Comparison of ENCODE assay signal across 11 mouse cellular contexts in genomic region chr6:51880778-51881177, GRCm38 (mm10).
A peak's percentile ranks its signal among the peaks of the same experiment; 100 is the strongest.
DNase-seq lines count a peak whose midpoint lies in the region; ATAC-seq and TF ChIP-seq lines count a peak whose summit lies in the region.
"Had no signal": no experiment of that assay in that cellular context is flagged by ENCODE, and none has a peak within 500 bp of the region (broad histone marks: within the 10 kb centered on the region; RNA-seq: fewer than 3 reads in every experiment).

No protein-coding gene starts in this region.

- TF ChIP-seq POLR2A in lung, adult 2 months (IDR thresholded peaks at IDR 0.05; ENCODE audit: borderline replicate concordance, extremely low read depth, low read depth, low read length) = no peak

- no peak overlapping the region for H3K9ac ChIP-seq in heart, embryonic 16.5 days (ENCODE audit: low read length)
- H3K9ac ChIP-seq in limb, embryonic 15.5 days = no peak overlapping the region
- no peak overlapping the region for H3K9ac ChIP-seq in stomach, embryonic 14.5 days (replicated peaks; ENCODE audit: low read depth, low read length)
- H3K9ac ChIP-seq: hindbrain, embryonic 12.5 days; midbrain, embryonic 12.5 days had no signal

- no peak for DNase-seq in lung, adult 2 months
- no peak for DNase-seq in lung, postnatal 36 days
- no peak for DNase-seq in layer of hippocampus, adult 9-10 months (ENCODE audit: low spot score)
- no peak for DNase-seq in spleen, postnatal 36 days (ENCODE audit: low spot score in 2 of 2)
- DNase-seq in left cerebral cortex, postnatal 4 days = no peak
- DNase-seq: spleen, adult 18-20 months had no signal

- 36% methylated on average over 6 of the region's 6 CpGs for WGBS in lung, adult 2 months
- 52% methylated on average over 6 of the region's 6 CpGs for WGBS in heart, embryonic 16.5 days
- 40% methylated on average over 6 of the region's 6 CpGs for WGBS in limb, embryonic 15.5 days
- 45% methylated on average over 6 of the region's 6 CpGs for WGBS in stomach, embryonic 14.5 days

- H3K4me3 ChIP-seq in lung, adult 2 months (replicated peaks; ENCODE audit: extremely low read depth, low read depth, low read length) = peak overlapping the region; percentile 30
- no peak overlapping the region for H3K4me3 ChIP-seq in heart, embryonic 16.5 days (ENCODE audit: low read length)
- H3K4me3 ChIP-seq in limb, embryonic 15.5 days = no peak overlapping the region
- no peak overlapping the region for H3K4me3 ChIP-seq in stomach, embryonic 14.5 days (ENCODE audit: low read depth, low read length)
- H3K4me3 ChIP-seq: hindbrain, embryonic 12.5 days; midbrain, embryonic 12.5 days had no signal

- H3K36me3 ChIP-seq in heart, embryonic 16.5 days (ENCODE audit: control insufficient read depth, insufficient read depth) = no peaks in the 10 kb centered on the region
- H3K36me3 ChIP-seq in limb, embryonic 15.5 days = no peaks in the 10 kb centered on the region
- no peaks in the 10 kb centered on the region for H3K36me3 ChIP-seq in stomach, embryonic 14.5 days (ENCODE audit: control insufficient read depth, insufficient read depth, low read length)
- H3K36me3 ChIP-seq: hindbrain, embryonic 12.5 days; midbrain, embryonic 12.5 days had no signal

- H3K4me1 ChIP-seq in lung, adult 2 months (ENCODE audit: control insufficient read depth, insufficient read depth, low read length) = peaks cover 25% of the 10 kb centered on the region
- peaks cover 20% of the 10 kb centered on the region for H3K4me1 ChIP-seq in heart, embryonic 16.5 days (ENCODE audit: control insufficient read depth, insufficient read depth, low read length)
- peaks cover 7% of the 10 kb centered on the region; the same call in 1 of the 2 replicates for H3K4me1 ChIP-seq in limb, embryonic 15.5 days
- H3K4me1 ChIP-seq in stomach, embryonic 14.5 days (ENCODE audit: control insufficient read depth, insufficient read depth, low read length) = peaks cover 20% of the 10 kb centered on the region

- ATAC-seq in heart, embryonic 16.5 days (replicated peaks; ENCODE audit: extremely low read depth, insufficient read depth, low FRiP score) = no peak
- ATAC-seq in limb, embryonic 15.5 days (ENCODE audit: insufficient number of reproducible peaks, low FRiP score, low TSS enrichment, low read depth) = no peak
- 0 out of 2 replicates have a peak, but pooled peaks have one; percentile 33 for ATAC-seq in stomach, embryonic 14.5 days (ENCODE audit: insufficient number of reproducible peaks, insufficient read depth, low FRiP score, low read depth)

- intact Hi-C loops in left cerebral cortex, postnatal 4 days (cut with DNase I) = loop anchor here (10.0 kb wide), 1 partner anchor 114 kb away; no protein-coding TSS in a partner anchor

- H3K27me3 ChIP-seq in heart, embryonic 16.5 days (ENCODE audit: control insufficient read depth, insufficient read depth, low read length) = no peaks in the 10 kb centered on the region
- H3K27me3 ChIP-seq in limb, embryonic 15.5 days = peaks cover 23% of the 10 kb centered on the region
- no peaks in the 10 kb centered on the region for H3K27me3 ChIP-seq in stomach, embryonic 14.5 days (ENCODE audit: control insufficient read depth, insufficient read depth, low read length)
- H3K27me3 ChIP-seq: hindbrain, embryonic 12.5 days had no signal

- no peak for TF ChIP-seq CTCF in lung, adult 2 months (IDR thresholded peaks at IDR 0.05; ENCODE audit: insufficient read depth, low read length)

- H3K27ac ChIP-seq in heart, embryonic 16.5 days (ENCODE audit: low read length) = peak overlapping the region; percentile 84
- H3K27ac ChIP-seq in limb, embryonic 15.5 days = no peak overlapping the region
- peak overlapping the region; percentile 73; the same call in 1 of the 2 replicates for H3K27ac ChIP-seq in stomach, embryonic 14.5 days (ENCODE audit: low read length)
- H3K27ac ChIP-seq: hindbrain, embryonic 12.5 days; midbrain, embryonic 12.5 days had no signal

- no peaks in the 10 kb centered on the region for H3K9me3 ChIP-seq in heart, embryonic 16.5 days (replicated peaks; ENCODE audit: control insufficient read depth, low read length)
- no peaks in the 10 kb centered on the region for H3K9me3 ChIP-seq in limb, embryonic 15.5 days
- H3K9me3 ChIP-seq in stomach, embryonic 14.5 days (ENCODE audit: control insufficient read depth, low read depth, low read length) = no peaks in the 10 kb centered on the region
- H3K9me3 ChIP-seq: hindbrain, embryonic 12.5 days; midbrain, embryonic 12.5 days had no signal

- peak overlapping the region; percentile 34; the same call in 1 of the 2 replicates for H3K4me2 ChIP-seq in heart, embryonic 16.5 days (ENCODE audit: low read depth, low read length)
- peak overlapping the region; percentile 5; the same call in 1 of the 2 replicates for H3K4me2 ChIP-seq in limb, embryonic 15.5 days
- H3K4me2 ChIP-seq in stomach, embryonic 14.5 days (replicated peaks; ENCODE audit: low read depth, low read length) = peak overlapping the region; percentile 5; the same call in 1 of the 2 replicates
- H3K4me2 ChIP-seq: hindbrain, embryonic 12.5 days; midbrain, embryonic 12.5 days had no signal
